Mouse (Mus musculus) layer of hippocampus, adult 8-10 months (tissue): ENCODE data around the gene Hp1bp3. TPM values are rescaled to one million over a fixed set of nuclear protein-coding genes. Genes with fewer than 3 reads are reported as not detected.

ENCODE experiments used
- DNase-seq, 2 experiments: peaks; one replicate each; pipeline ENCODE4 v3.0.0; 2022; ENCODE audit warnings: low spot score in 2 of 2
- total RNA-seq, 4 experiments: library from RNA; stranded (reverse); gene quantifications; 2 replicates each; pipeline ENCODE4 v1.2.4; 2022

Gene Hp1bp3
- 100 to 1,000 TPM; 184 to 200 (median 196) TPM for total RNA-seq

DNA sequence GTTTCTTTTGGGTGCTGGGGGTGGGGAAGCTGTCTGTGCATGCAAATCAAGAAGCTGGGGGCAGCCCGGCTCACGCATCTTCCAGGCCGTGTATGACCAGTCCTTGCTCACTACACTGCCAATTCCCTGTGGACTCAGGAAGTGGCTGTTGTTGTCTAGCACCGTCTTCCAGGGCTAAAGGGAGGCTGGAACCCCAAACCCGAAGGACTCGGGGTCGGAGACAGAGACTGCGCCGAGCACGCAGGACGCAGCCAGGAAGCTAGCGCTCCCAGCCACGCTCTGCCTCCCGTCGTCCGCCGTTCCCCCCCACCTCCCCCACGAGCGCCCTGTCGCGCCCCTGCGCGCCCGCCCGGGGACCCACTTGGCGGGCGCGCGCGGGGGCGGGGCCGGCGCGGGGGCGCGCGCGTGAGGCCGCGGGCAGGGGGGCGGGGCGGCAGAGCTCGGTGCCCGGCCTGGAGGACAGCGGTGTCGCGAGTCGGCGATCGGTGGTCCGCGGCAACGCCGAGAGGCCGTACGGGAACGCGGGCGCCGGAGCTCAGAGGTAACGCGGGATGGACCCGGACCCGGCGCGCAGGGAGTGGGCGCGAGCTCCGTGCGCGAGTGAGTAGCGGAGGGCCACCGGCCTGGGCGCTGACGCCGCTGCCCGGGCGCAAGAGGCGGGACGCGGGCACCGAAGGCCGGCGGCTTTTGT, at the start of gene Hp1bp3:
Gene Hp1bp3 (plus strand): TSS at position 97 of the 691 bp plus-strand sequence.
- DNase-seq, result peak; percentile 53 to 67

DNA sequence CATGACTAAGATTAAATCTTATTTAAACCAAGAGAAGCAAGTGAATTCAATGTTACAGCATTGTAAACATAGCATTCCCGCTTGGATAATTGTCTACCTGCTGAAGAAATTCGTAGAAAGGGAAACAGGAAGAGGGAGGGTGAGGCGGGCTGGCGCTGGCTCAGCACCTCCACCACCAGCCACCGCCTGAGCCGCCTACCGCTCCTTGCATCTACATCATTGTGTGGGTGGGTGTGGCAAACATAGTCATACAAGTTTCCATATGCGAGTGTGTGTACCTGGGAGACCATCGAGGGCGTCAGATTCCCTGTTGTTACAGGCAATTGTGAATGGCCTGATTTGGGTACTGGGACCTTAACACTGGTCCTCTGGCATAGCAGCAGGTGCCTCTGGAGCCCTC, 49.6 kb upstream of the Hp1bp3 start:
- no peak for DNase-seq

DNA sequence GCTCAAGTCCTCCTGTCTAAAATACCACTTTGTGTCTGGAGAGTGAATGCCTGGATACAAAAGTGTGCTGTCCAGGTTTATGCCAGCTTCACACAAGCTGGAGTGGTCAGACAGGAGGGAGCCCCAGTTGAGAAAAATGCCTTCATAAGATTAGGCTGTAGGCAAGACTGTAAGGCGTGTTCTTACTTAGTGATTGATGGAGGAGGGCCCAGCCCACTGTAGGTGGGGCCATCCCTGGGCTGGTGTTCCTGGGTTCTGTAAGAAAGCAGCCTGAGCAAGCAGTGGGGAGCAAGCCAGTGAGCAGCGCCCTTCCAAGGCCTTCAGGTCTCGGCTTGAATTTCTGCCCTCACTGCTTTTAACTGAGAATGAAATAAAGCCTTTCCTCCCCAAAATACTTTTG, 47.9 kb upstream of the Hp1bp3 start:
- DNase-seq, result no peak

- DNase-seq, result no peak
Measured at GRCm38 (mm10) chr4:138169420-138169819, 46.7 kb upstream of the Hp1bp3 start.

DNA sequence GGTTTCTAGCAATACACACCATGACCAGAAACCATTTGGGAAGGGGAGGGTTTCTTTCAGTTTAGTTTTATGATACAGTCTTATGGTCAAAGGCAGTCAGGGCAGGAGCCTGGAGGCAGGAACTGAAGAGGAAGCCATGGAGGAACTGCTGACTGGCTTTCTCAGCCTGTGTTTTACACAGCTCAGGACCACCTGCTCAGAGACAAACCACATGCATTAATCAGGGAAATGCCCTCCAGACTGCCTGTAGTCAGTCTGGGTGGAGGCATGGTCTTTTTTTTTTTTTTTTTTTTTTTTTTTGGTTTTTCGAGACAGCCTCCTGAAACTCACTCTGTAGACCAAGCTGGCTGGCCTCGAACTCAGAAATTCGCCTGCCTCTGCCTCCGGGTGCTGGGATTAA, 43.4 kb upstream of the Hp1bp3 start:
- no peak for DNase-seq

- DNase-seq, result no peak
Measured at GRCm38 (mm10) chr4:138179391-138179790, 36.7 kb upstream of the Hp1bp3 start.

- DNase-seq, result no peak
Measured at GRCm38 (mm10) chr4:138180719-138181118, 35.4 kb upstream of the Hp1bp3 start.

- DNase-seq, result no peak
Measured at GRCm38 (mm10) chr4:138184056-138184455, 32.0 kb upstream of the Hp1bp3 start.

DNA sequence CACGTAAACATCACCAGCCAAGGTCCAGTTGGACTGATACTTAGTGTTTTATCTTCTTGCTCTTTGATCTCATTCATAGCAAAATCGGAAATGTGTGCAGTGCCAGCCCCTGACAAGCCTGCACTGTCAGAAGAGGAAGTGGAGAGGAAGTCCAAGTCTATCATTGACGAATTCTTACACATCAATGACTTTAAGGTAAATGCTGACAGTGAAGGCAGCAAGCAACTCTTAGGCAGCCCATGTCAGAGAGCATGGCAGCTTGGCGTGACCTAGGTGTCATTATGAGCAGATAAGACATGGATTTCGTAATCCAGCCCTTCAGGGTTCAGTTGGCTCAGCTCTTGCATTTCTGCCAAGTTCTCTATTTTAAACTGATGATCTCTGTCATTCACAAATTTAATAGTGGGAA, 31.5 kb upstream of the Hp1bp3 start:
- DNase-seq, result no peak

GRCm38 (mm10) chr4:138185961-138186360, 30.1 kb upstream of the Hp1bp3 start:
- no peak for DNase-seq

DNA sequence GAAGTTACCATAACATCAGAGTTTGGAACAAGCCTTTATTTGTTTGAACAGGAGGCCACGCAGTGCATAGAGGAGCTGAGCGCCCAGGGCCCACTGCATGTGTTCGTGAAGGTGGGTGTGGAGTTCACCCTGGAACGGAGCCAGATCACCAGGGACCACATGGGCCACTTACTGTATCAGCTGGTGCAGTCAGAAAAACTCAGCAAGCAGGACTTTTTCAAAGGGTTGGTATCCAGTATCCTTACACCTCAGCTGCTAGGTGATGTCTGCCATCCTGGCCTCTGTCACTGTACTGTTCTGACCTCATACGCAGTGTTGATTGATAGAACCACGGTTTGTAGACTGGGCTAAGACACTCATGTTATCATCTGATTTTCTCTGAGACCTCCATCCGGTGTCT, 28.1 kb upstream of the Hp1bp3 start:
- DNase-seq, result no peak

- DNase-seq, result no peak
Measured at GRCm38 (mm10) chr4:138192561-138192960, 23.5 kb upstream of the Hp1bp3 start.

GRCm38 (mm10) chr4:138200769-138201168, 15.3 kb upstream of the Hp1bp3 start:
- DNase-seq, result no peak

- no peak for DNase-seq
Measured at GRCm38 (mm10) chr4:138201696-138202095, 14.4 kb upstream of the Hp1bp3 start.

DNA sequence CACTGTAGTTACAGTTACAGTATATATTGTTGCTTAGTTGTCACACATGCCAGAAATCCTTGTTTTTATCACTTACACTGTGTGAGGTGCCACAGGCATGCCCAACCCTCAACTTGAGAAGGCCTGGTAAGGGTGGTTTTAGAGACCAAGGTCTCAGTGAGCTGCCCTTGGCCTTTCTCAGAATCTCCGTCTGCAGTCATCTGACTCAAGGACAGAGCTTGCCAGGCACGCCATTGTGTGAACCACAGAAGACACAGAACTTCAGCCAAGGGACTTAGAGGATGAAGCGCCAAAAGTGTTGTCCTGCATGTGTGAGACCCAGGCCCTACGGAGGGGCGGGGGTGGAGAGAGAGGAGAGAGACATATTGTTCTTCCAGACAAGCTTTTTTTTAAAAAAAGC, 6.0 kb upstream of the Hp1bp3 start:
- DNase-seq, result no peak

DNA sequence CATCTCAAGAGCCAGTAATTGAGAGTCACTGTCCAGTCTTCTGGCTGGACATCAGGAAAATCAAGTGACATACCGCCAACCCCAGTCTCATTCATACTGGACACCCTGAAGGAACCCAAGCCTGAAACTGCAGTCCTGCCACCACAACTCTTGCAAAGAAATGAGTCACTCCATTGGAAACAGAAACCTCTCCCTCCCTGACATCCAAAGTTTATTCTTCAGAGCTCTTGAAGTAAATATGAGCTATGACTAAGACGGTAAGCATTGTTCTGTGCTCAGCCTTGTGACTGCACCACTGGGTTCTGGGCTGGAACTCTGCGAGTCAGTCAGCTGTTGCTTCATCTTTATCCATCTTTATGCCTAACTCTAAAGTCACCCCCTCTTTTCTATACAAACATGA, 2.2 kb upstream of the Hp1bp3 start:
- no peak for DNase-seq

DNA sequence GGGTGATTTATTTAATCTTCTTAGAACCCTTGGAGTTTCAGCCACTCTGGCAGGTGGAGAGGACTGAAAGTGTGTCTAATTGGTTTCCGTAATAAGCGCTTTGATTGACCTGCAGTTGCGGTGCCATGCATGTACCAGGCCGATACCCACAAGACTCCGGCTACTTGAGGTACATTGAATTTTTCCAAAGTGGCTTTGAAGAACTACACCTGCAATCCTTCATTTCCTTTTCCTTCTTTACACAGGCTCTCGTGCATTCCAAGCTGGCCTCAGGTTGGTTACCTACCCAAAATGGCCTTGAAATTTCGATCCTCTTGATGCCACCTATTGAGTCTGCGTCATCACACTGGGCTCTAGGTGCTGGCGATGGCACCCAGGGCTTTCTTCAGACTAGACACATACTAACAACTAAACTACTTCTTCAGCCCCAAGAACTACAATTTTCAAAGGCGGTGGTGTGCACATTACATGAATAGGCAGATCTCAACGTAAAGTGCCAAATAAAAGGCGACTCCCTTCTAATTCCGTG, 361 bp upstream of the Hp1bp3 start:
- peak in 1 of 2 experiments; percentile 33 for DNase-seq

DNA sequence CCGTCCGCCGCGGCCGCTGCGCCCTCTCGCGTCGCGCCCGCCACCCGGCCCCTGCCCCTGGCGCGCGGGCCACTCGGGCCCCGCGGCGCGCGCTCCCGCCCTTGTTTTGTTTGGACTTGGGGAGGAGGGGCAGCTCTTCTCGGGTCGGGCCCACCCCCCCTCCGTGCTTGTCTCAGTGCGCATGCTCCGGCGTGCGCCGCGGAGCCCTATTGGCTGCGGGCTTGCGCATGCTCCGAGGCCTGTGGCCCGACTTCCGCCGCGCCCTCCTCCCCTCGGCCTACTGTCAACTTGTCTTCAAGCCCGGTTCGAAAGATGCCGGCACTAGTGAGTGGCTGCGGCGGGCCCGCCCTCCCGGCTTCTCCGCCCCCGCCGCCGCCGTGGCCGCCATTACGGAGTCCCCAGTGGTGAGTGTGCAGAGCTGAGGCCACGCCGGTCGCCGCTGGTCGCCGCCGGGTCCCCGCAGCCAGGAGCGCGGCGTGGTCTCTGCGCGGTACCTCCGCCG, 846 bp downstream of the Hp1bp3 start:
- peak; percentile 96 to 98 for DNase-seq

GRCm38 (mm10) chr4:138217441-138217840, 1.3 kb downstream of the Hp1bp3 start:
- DNase-seq, result no peak

DNA sequence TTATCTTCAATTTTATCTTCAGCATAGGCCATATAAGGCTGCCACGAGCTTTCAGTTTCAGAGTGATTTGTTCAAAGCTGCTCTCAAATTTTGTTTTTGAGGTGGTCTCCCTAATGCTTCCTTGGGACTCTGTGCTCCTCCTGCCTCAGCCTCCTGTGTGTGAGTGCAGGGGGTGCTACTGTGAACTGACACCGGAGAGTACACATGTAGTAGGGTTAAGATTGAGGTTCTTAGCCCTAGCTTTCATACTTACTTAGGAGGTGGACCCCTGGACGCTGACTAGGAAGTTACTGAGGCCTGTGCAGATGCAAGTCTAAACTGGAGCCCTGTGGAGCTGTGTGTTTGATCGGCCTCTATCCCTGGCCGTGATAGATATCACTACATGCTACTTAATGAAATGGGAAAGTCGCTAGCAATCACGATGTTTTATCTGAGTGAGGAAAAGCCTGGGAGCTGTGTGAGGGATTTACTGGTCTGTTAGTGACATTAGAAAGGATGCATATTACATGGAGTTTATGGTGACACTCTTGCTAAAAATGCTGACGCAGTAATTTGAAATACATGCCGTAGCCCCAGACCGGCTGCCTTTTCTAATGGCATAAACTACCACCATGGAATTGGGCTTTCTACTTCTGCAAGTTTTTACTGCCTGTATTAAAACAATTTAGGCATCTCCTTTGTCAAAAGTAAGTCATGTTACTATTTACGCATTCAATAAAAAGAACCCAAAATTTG, 2.0 kb downstream of the Hp1bp3 start:
- DNase-seq, result no peak

DNA sequence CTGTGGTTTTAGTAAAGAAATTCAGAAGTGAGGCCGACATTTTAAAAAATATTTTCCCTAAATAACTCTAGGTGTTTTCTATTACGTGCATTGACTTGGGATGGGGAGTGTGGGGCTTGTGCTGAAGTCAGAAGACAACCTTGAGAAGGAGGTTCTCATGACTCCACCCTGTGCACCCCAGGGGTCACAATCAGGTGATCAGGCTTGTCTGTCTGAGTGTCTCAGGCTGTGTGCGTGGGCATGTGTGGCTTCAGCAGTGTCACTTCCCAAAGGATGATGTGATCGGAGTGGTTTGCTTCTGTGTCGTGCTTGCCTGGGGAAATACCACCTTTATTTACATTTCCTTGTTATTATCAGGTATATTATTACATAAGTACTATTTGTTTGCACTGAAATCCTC, 3.2 kb downstream of the Hp1bp3 start:
- no peak for DNase-seq

GRCm38 (mm10) chr4:138220761-138221160, 4.7 kb downstream of the Hp1bp3 start:
- DNase-seq, result no peak

DNA sequence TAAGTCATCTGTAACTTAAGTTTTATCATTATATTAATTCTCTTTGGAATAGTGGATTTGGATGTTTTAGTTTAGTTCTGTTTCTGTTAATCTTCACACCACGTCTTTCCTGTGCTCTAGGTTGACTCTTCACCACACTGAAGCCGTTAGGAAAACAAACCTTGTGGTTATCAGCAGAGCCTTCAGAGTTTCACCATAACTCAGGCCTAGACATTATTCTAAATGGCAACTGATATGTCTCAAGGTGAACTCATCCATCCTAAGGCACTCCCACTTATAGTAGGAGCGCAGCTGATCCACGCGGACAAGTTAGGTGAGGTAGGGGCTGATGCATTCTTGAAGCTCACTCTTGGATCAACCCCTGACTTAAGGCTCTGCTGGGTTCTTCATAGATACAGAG, 5.3 kb downstream of the Hp1bp3 start:
- no peak for DNase-seq
